In the genomic region with DNA sequence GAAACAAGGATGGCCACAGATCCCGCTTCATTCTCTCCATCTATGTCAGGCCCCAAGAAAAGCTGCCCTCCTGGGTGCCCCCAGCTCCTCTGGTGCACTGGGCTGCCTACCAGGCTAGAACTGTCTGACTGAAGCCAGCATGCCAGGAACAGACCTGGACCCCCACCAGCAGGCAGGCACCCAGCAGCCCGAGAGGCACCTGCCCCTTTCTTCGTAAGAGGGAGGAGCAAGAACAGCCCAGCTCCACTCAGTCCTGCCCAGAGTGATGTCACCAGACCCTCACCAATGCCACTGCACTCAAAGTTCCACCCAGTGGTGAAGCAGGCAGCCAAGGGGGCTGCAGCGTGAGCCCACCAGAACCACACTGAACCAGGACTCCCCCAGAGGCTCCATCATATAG, we compare ENCODE assay signal across 9 mouse cellular contexts.
A peak's percentile ranks its signal among the peaks of the same experiment; 100 is the strongest.
DNase-seq lines count a peak whose midpoint lies in the region; ATAC-seq and TF ChIP-seq lines count a peak whose summit lies in the region.
"Had no signal": no experiment of that assay in that cellular context is flagged by ENCODE, and none has a peak within 500 bp of the region (broad histone marks: within the 10 kb centered on the region; RNA-seq: fewer than 3 reads in every experiment).

No protein-coding gene starts in this region.

- H3ac ChIP-seq in myocyte (ENCODE audit: control insufficient read depth, insufficient read length), result no peak overlapping the region

- H3K27me3 ChIP-seq in heart, embryonic 10.5 days (ENCODE audit: insufficient read depth, poor library complexity, severe bottlenecking), result no peaks in the 10 kb centered on the region
- no peaks in the 10 kb centered on the region for H3K27me3 ChIP-seq in heart, embryonic 12.5 days (replicated peaks)
- no peaks in the 10 kb centered on the region for H3K27me3 ChIP-seq in midbrain, postnatal 0 days (ENCODE audit: insufficient read depth, low read length)
- H3K27me3 ChIP-seq in midbrain, embryonic 15.5 days (replicated peaks), result peaks cover 11% of the 10 kb centered on the region
- no peaks in the 10 kb centered on the region for H3K27me3 ChIP-seq in myocyte (ENCODE audit: control insufficient read depth, insufficient read depth, insufficient read length)

- no peak overlapping the region for H3K9ac ChIP-seq in heart, embryonic 12.5 days
- no peak overlapping the region for H3K9ac ChIP-seq in midbrain, postnatal 0 days (replicated peaks; ENCODE audit: low read length, poor library complexity, severe bottlenecking)
- no peak overlapping the region for H3K9ac ChIP-seq in midbrain, embryonic 15.5 days

- no peak for DNase-seq in heart, embryonic 10.5 days (ENCODE audit: low spot score)
- DNase-seq in midbrain, postnatal 0 days (ENCODE audit: low spot score), result peak; percentile 44
- peak; percentile 80 to 84 for DNase-seq in cerebellum, postnatal 14 days
- no peak for DNase-seq in ovary, adult 18-20 months (ENCODE audit: low spot score)
- no peak for DNase-seq in left cerebral cortex, postnatal 36 days (ENCODE audit: low spot score in 2 of 2)
- DNase-seq: thymus, postnatal 36 days had no signal

- H3K4me2 ChIP-seq in heart, embryonic 12.5 days, result no peak overlapping the region
- H3K4me2 ChIP-seq in midbrain, postnatal 0 days (ENCODE audit: low read depth, low read length, poor library complexity, severe bottlenecking), result peak overlapping the region; percentile 91; the same call in 1 of the 2 replicates
- H3K4me2 ChIP-seq in midbrain, embryonic 15.5 days, result no peak overlapping the region
- peak overlapping the region; percentile 77 for H3K4me2 ChIP-seq in myocyte (ENCODE audit: low read depth)

- TF ChIP-seq POLR2A in myocyte (IDR thresholded peaks at IDR 0.05; ENCODE audit: insufficient read length, low read depth), result peak; percentile 17

- ATAC-seq in heart, embryonic 12.5 days (ENCODE audit: insufficient number of reproducible peaks, low FRiP score), result no peak
- no peak for ATAC-seq in midbrain, postnatal 0 days (ENCODE audit: low FRiP score)
- ATAC-seq in midbrain, embryonic 15.5 days (replicated peaks), result no peak

- H3K79me2 ChIP-seq in myocyte (ENCODE audit: control insufficient read depth, insufficient read depth), result peaks cover 32% of the 10 kb centered on the region

- H3K27ac ChIP-seq in heart, embryonic 10.5 days, result peak overlapping the region; percentile 36; the same call in 1 of the 2 replicates
- no peak overlapping the region for H3K27ac ChIP-seq in heart, embryonic 12.5 days (ENCODE audit: poor library complexity, severe bottlenecking)
- H3K27ac ChIP-seq in midbrain, postnatal 0 days (ENCODE audit: low read depth, low read length), result no peak overlapping the region
- no peak overlapping the region for H3K27ac ChIP-seq in midbrain, embryonic 15.5 days

- peaks cover 5% of the 10 kb centered on the region; the same call in 1 of the 2 replicates for H3K36me3 ChIP-seq in heart, embryonic 10.5 days
- H3K36me3 ChIP-seq in heart, embryonic 12.5 days, result 0 out of 2 replicates have a peak, but pooled peaks cover 3% of the 10 kb centered on the region
- no peaks in the 10 kb centered on the region for H3K36me3 ChIP-seq in midbrain, postnatal 0 days (ENCODE audit: insufficient read depth, low read length)
- no peaks in the 10 kb centered on the region for H3K36me3 ChIP-seq in midbrain, embryonic 15.5 days (replicated peaks)
- no peaks in the 10 kb centered on the region for H3K36me3 ChIP-seq in myocyte (ENCODE audit: control insufficient read depth, insufficient read depth)

- 62% methylated on average over 4 of the region's 4 CpGs for WGBS in heart, embryonic 10.5 days
- 70% methylated on average over 4 of the region's 4 CpGs for WGBS in heart, embryonic 12.5 days
- WGBS in midbrain, postnatal 0 days, result 55% methylated on average over 4 of the region's 4 CpGs
- WGBS in midbrain, embryonic 15.5 days, result 59% methylated on average over 4 of the region's 4 CpGs

- H3K9me3 ChIP-seq in heart, embryonic 10.5 days, result no peaks in the 10 kb centered on the region
- no peaks in the 10 kb centered on the region for H3K9me3 ChIP-seq in heart, embryonic 12.5 days (replicated peaks)
- H3K9me3 ChIP-seq in midbrain, postnatal 0 days (ENCODE audit: low read length), result no peaks in the 10 kb centered on the region
- H3K9me3 ChIP-seq in midbrain, embryonic 15.5 days, result no peaks in the 10 kb centered on the region

- peaks cover 81% of the 10 kb centered on the region for H3K4me1 ChIP-seq in heart, embryonic 10.5 days
- H3K4me1 ChIP-seq in heart, embryonic 12.5 days (replicated peaks), result peaks cover 76% of the 10 kb centered on the region
- H3K4me1 ChIP-seq in midbrain, postnatal 0 days (ENCODE audit: insufficient read depth, low read length), result peaks cover 16% of the 10 kb centered on the region; the same call in 1 of the 2 replicates
- H3K4me1 ChIP-seq in midbrain, embryonic 15.5 days, result peaks cover 44% of the 10 kb centered on the region

- intact Hi-C loops in left cerebral cortex, postnatal 36 days (cut with DNase I), result loop anchor here (5.0 kb wide), 1 partner anchor 59 kb away; no protein-coding TSS in a partner anchor

- no peak for TF ChIP-seq CTCF in midbrain, postnatal 0 days (IDR thresholded peaks at IDR 0.05)

- H3K4me3 ChIP-seq in heart, embryonic 10.5 days, result no peak overlapping the region
- no peak overlapping the region for H3K4me3 ChIP-seq in heart, embryonic 12.5 days
- no peak overlapping the region for H3K4me3 ChIP-seq in midbrain, postnatal 0 days (ENCODE audit: low read depth, low read length)
- no peak overlapping the region for H3K4me3 ChIP-seq in midbrain, embryonic 15.5 days
- peak overlapping the region; percentile 79 for H3K4me3 ChIP-seq in myocyte

TF ChIP-seq in myocyte, 11 proteins besides CTCF, POLR2A, EP300 and RAD21:
- TF ChIP-seq USF1 (IDR thresholded peaks at IDR 0.05; ENCODE audit: low read depth), result no peak
- TF ChIP-seq MYOG (IDR thresholded peaks at IDR 0.05; ENCODE audit: control insufficient read depth in 1 of 3, insufficient read depth in 1 of 3, insufficient read length in 2 of 3, low read depth in 2 of 3), result peak in 1 of 3 experiments; percentile 9
- no peak for TF ChIP-seq SRF (IDR thresholded peaks at IDR 0.05; ENCODE audit: control insufficient read depth, insufficient read length, low read depth)
- no peak for TF ChIP-seq TCF12 (IDR thresholded peaks at IDR 0.05; ENCODE audit: insufficient read depth, poor library complexity, severe bottlenecking)
- TF ChIP-seq POLR2AphosphoS2 (IDR thresholded peaks at IDR 0.05; ENCODE audit: insufficient read length, low read depth), result no peak

Comparison
In these comparisons a context has a peak if more than half of its experiments do, and no peak if none do; other contexts are left out.
1. H3K4me2 ChIP-seq: peak in midbrain, postnatal 0 days (single experiment) and myocyte (single experiment); none in heart, embryonic 12.5 days (single experiment) and midbrain, embryonic 15.5 days (single experiment).
2. DNase-seq: peak in midbrain, postnatal 0 days (single experiment) and cerebellum, postnatal 14 days (2 of 2); none in heart, embryonic 10.5 days (single experiment), ovary, adult 18-20 months (single experiment) and left cerebral cortex, postnatal 36 days (0 of 2).